Mouse (Mus musculus): ENCODE results near the gene St6galnac3.

The St6galnac3 gene

DNA sequence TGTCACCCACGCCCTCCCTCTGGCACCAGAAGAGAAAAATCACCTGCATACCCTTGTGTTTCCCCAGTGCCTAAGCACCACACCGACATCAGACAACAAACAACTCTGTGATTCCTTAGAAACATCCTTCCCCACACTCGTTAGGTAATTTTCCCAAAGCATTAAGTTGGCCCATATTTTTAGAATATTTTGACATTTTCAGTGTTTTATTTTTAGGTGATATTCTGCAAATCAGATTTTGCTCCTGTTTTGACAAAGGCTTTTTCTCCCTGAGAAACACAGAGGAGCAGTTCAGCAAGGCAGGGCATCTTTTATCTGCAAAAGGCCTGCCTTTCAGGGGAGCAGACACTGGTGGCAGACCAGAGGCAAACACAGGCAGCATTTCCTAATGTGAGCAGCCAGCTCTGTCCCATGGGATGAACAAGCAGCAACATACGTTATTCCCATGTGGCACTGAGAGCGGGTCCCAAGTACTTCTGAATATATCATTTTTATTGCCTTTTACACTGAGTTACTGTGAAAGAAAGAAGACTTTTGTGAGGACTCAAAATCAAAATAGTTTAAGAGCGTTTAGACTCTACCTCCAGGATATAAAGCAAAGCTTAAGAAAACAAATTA, 199.7 kb downstream of the St6galnac3 start:
- peak; percentile 40 for DNase-seq (ENCODE audit: low read depth, low spot score)

DNA sequence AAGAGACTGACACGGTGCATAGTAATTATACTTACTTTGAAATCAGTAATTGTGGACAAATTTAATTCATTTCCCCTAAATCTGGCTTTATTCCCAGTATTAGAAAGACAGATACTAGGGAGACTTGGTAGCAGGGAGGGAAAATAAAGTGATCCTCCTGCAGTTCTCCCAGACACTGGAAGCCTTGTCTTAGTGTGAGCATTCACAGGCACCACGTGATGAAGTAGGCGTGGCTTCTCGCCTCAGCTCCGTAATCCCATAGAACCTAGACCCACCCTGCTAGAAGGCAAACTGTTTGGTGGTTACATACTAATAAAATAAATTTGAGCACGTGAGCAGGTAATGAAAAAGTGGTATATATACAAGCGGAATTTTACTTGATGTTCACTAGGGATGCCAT, 208.1 kb downstream of the St6galnac3 start:
- peak; percentile 57 for DNase-seq (ENCODE audit: low read depth, low spot score)

DNA sequence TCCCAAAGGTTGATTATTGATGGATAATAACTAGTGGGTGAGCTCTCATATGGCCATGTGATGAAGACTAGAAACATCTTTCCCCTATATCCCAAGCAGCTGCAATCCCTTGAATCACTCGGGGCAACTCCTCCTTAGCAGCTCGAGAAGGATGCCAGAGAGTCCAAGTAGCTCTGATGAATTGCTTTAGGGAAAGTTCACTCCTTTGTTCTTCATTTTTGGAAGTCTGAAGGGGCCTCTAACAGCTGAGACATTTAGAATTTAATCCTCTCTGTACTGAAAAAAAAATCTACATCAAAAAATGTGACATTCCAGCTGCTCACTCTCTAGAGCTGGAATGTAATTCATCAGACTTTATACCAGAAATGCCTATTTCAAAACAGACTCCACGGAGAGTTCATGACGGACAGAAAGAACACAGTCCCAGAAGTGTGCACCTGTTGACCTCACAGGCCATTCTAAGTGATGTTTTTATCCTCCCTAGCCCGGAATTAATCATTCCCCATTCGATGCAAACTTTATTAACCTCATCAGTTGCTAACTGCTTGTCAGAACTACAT, 211.4 kb downstream of the St6galnac3 start:
- DNase-seq (ENCODE audit: low read depth, low spot score): no peak

DNA sequence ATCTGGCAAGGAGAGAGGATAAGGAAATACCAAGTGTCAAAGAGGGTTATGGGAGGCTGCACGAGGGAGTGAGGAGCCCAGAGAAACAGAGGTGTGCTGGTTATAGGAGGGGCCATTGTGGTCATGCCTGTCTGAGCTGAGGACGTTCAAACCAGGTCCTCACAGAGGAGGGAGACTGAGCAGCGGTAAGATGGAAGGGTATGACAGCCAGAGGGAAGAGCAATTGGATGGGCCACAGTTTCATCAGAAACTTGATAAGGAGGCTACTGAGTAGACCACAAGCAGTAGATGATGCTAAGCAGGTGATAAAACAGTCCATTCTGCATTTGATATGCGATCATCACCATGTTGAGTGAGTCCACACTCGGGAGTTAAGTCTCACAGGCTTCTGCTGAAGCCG, 212.4 kb downstream of the St6galnac3 start:
- no peak for DNase-seq (ENCODE audit: low read depth, low spot score)

DNA sequence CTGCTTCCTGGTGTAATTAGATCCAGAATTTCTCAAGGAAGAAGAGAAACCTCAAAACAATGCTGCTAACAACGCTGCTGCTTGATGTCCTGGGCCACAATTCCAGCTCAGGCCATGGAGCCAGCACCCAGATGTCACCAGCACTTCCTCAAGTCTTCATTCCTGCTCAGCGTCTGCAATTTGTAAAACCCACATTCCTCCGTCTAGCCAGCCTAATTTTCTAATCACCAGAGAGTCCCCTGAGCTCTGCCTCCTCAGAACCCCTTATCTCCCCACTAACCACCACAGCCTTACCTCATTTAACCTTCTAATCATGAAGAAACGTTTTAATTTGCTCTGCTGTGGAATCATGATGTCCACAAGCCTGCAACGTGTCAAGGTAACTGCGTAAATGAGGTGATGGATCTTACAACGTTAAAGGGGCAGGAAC, 213.8 kb downstream of the St6galnac3 start:
- DNase-seq (ENCODE audit: low read depth, low spot score): no peak

DNA sequence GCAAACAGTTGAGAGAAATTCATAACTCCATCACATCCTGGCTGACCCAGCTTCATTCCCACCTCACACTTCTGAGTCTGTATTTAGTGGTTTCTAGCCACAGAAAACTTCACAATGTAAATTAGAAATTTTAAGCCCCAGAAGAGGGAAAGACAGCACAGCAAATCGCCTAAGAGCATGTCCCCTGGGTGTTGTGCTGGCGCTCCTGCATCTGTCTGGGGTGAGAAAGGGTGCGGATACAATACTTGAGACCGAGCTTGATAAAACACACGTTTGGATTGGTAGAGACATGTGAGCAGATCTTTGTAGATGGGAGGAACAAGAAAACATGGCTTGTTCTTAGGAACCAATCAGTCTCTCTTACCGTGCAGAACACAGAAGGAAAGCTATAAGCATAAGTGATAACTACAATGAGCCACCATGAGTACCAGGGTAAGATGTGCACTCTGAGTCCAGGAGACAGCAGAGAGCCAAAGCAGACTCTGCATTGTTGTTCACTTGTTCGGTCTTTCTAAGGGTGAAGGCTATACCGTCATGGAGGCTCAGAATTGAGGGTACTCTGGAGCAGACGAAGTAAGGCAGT, 214.8 kb downstream of the St6galnac3 start:
- DNase-seq (ENCODE audit: low read depth, low spot score): no peak

DNA sequence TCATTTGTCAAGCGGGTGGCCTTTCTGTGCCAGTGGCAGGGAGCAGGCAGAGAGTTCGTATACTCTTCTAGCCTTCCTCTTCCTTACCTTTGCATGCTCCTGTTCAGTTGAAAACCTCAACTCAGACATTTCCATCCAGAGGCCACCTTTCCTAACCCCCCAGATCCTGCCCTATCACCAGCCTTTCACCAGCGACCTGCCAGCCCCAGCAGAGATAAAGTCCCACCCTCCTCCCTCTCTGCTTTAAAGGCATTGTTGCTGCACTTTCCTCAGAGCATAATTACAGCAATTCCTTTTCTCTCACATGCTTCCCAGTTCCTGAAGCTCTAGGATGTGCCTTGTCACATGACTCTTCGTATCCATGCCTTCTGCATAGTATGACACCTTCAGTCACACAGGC, 215.3 kb downstream of the St6galnac3 start:
- no peak for DNase-seq (ENCODE audit: low read depth, low spot score)

DNA sequence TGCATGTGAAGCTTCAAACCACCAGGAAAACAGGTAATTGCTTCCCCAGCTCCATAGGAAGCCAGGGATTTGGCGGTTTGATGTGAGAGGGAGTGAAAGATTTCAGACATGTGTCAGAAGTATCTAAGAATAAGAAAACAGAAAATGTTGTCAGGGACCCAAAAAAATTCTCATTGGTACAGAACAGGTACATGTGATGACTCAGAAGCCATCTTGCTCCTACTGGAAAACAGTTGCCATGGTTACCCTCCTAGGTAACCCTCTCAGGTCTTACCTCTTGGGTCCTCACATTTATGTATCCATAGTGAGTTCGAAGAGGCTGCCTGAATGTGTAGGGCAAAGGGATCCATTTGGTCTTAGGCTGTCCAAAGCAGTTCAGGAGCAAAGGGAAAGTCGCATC, 215.9 kb downstream of the St6galnac3 start:
- peak; percentile 50 for DNase-seq (ENCODE audit: low read depth, low spot score)

DNA sequence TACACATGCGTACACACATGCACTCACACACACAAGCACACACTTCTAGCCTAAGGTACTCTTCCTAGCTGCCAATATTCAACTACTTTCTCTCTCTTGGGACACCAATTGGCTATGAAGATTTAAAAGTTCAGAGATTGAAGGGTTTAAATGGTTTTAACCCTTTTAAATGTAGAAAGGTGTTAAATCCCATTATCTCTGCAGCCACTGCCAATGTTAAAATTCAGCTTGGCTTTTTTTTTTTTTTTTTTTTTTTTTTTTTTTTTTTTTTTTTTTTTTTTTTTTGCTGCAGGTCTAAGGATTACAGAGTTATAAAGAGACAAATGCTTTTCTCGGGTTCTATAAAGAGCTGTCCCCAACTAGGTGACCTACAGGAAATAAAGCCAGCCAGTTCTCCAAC, 216.4 kb downstream of the St6galnac3 start:
- no peak for DNase-seq (ENCODE audit: low read depth, low spot score)

DNA sequence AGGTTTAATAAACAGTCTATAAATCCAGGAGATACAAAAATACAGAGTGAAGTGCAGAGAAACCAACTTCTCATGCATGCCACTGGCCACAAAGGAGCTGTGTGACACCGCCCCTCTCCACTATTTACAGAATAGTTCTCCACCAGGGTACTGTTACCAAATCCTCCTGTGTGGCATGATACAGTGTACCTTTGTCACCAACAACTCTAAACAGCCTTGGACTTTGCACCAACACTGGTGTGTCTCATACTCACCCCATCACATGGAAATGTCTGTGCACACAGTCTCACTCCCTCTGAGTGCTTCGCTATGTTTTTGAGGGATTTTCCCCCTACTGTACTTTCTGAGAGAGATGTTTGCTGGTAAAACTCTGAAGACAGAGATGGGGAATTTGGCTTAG, 217.4 kb downstream of the St6galnac3 start:
- DNase-seq (ENCODE audit: low read depth, low spot score): no peak

DNA sequence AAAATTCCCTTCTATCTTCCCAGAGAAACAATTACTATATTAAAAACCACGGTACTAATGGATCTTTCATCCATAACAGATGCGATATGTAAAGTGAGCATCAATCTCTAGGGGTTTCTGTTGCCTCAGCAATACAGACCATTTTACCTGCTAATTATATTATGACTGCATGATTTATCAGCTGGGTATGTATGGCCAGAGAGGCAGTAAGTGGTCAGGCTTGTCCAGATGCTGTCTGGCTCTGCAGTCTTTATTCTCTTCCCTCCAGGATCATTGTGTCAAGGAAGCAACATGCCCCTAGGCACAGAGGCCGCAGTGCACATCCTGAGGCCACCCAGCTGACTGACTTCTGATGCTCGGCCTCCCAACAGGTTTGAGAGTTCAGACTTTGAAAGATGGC, 222.5 kb downstream of the St6galnac3 start:
- no peak for DNase-seq (ENCODE audit: low read depth, low spot score)

DNA sequence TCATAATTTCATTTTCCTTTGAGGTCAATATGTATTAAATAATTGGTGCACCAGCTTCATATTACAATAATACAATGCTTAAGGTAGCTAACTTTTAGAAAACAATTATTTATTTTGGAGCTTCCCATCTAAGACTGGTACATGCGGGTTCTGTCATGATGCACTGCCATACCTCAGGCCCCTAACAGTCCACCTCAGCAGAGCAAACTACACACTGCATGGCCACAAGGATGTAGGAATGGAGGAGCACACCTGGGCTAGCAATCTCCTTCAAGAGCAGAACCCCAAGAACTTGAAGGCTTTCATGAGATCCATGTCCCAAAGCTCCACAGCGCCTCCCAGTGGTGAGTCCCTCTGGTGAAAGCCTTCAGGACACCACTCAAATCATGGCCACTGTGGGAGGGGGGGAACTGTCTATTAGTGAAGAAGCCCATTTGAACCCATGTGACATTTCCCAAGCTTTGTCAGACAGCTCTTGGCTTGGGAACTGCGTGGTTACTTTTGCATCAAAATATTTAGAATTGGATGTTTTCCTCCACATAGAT, 223.6 kb downstream of the St6galnac3 start:
- DNase-seq (ENCODE audit: low read depth, low spot score): peak; percentile 86

DNA sequence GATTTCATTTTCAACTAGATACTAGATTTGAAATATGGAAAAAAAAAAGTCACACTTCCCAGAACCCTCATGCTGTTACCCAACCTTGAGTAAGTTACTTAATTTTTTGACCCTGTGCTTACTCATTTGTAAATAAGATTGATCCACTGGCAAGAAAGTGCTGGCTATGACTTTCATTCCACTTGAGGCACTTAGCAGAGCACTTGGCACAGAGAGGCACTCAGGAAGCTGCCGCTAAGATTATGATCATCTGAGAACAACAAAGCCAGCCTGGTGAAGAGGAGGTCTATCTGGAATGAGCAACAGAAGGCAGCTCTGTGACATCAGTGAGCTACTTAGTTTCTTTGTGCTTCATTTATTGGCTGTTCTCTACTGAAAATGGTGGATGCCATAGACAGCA, 232.0 kb downstream of the St6galnac3 start:
- DNase-seq (ENCODE audit: low read depth, low spot score): no peak

DNA sequence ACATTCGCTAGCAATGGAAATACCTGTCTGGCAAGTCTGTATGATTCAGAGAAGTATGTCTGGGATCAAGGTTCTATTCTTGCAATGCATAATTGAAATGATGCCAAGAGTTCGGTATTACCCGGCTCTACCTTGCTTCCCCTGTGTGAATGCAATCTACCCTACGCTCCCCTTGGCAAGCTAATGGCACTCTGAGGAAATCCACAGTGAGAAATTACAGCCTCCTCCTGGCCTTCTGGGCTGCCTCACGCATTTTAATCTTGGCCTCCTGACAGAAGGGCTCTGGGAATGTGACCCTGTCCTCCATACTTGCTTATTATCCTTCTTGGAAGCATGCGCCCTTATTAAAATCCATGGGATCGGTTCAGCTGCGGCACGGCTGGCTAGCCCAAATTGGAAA, 235.3 kb downstream of the St6galnac3 start:
- no peak for DNase-seq (ENCODE audit: low read depth, low spot score)

DNA sequence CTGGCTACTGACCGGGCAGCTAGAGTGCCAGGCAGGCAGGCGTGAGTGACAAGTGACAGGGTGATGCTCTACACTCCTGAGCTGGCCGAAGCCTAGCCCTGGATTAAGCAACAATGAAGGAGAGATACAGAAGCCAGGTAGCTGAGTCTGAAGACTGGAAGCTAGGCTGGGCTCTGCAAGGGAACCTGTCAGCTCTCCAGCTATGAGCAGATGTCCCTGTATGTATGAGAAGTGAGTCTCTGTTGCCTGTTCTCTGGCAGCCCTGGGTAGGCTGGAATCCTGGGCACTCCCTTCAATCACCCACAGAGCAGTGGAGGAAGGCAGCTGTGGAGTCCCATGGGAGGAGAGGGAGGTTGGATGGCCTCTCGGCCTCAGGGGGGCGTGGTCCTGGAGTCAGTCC, 236.0 kb downstream of the St6galnac3 start:
- no peak for DNase-seq (ENCODE audit: low read depth, low spot score)

DNA sequence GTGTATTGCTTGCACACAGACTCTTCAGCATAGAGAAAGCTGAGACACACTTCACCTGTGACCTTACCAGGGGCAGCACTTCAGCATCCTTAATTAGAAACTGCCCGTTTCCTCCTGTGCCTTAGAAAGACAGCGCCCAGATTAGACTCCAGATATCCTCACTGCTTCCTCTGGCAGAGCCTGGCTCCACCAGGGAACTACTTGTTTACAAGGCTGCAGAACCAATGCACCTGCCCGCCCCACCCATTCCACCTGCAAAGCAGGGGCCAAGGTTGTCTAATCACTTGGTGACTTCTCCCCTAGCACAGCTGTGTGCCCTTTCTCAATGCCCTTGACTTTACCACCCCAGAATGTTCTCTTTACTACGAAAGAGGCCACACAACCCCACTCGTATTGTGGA, 239.8 kb downstream of the St6galnac3 start:
- DNase-seq (ENCODE audit: low read depth, low spot score): no peak

DNA sequence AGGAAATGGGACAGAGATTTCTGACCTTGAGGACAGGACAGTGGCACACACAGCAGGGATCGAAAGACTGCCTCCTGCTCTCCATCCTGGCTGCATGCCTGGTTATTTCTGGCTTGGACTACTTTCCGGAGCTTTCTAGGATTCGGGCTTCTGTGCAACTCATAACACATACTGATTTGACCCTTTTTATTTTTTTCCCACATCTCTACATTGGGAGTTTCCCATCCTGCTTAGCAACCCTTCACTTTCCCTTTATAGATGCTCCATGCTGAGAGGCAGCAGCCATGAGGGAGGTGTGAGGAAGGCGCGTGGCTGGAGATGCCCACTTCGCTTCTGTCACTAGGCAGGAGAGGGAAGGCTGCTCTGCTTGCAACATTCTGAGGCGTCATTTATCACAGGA, 240.3 kb downstream of the St6galnac3 start:
- no peak for DNase-seq (ENCODE audit: low read depth, low spot score)

DNA sequence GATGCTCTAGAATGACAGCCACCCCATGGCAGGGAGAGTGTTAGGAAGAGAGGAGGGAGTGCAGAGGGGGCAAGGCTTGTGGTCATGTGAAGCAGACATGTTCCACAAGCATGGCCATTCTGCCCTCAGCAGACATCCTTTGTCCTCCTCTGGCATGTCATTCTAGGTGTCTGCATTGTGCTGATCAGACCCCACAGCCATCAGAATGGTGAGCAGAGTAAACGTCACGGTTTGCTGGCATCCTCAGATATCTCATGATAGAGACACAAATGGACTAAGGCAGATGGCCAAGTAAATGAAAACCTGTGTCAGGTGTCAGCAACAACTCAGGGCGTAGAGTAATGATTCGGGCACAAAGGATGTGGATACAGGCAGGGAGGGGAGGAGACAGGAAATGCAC, 241.3 kb downstream of the St6galnac3 start:
- DNase-seq (ENCODE audit: low read depth, low spot score): no peak

DNA sequence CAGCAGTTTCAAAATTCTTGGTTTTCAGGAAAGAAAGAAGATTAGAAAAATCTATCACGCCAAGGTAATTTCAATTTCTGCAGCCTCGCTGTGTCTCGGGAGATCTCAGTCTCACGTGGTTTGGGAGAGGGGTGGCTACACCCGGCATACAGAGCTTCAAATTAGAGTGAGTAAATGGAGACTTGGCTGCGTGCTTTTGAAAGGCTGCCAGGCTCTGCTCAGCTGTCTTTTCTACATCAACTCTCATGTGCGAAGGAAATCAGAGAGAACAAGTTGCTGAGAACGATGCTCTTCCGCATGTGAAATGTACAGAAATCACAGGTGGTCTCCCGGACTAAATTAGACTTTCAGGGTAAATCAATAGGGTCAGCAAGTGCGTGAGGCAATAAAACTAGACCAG, 242.9 kb downstream of the St6galnac3 start:
- no peak for DNase-seq (ENCODE audit: low read depth, low spot score)

DNA sequence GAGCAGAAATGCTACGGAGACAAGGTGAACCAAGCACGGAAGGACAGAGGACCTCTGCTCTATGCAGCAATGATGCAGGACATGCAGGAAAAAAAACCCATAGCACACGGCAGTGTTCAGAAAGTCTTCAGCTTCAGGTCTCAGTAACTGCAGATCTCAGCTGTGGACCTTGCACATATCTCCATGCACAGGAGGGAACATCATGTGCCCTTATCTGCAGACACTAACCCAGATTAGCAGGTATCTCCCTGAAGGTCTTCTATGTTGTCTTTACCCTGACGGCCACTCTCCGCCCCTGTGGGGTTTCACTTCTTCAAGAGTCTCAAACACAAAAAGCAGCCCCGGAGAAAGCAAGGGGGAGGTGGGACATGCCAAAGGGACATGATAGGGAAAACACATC, 244.0 kb downstream of the St6galnac3 start:
- DNase-seq (ENCODE audit: low read depth, low spot score): no peak

DNA sequence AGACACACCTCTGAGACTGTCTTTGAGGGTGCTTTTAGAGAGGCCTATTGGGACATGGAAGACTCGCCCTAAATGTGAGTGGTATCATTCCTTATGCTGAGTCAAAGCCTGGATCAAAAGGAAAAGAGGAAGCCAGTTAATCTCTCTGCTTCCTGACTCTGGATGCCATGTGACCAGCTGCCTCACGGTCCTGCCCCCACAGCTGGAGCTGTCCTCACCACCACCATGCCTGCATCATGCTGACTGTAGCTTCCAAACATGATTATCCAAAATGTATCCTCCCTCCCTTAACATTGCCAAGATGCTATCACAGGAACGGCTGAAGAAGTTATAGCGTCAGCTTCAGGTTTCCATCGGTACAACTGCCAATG, 244.4 kb downstream of the St6galnac3 start:
- no peak for DNase-seq (ENCODE audit: low read depth, low spot score)

DNA sequence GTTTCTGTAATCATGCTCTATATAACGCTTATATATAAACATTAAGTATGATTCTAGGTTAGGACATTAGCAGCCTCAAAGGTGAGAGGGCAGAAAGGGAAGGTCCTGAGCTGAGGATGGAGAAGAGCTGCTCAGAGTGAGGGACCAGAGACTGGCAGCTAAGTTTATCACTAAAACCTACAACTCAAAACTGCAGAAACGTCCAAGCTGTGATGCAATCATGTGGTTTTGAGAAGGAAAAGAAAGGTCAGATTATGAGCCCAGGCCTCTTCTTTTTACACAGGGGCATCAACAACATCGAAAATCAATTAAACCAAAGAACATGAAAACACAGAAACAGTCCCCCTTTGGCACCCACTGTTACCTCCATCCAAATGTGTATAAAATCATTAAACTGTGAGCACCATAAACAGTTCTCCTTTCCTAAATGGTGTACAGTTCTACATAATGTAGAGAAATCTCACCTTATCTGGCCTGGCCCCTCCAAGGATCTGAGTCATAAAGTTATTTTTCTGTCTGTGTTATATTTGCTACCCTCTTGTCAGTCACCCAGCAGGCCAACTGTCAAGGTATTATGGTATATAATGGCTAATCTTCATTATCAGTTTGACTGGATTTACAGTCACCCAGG, 244.9 kb downstream of the St6galnac3 start:
- DNase-seq (ENCODE audit: low read depth, low spot score): no peak

DNA sequence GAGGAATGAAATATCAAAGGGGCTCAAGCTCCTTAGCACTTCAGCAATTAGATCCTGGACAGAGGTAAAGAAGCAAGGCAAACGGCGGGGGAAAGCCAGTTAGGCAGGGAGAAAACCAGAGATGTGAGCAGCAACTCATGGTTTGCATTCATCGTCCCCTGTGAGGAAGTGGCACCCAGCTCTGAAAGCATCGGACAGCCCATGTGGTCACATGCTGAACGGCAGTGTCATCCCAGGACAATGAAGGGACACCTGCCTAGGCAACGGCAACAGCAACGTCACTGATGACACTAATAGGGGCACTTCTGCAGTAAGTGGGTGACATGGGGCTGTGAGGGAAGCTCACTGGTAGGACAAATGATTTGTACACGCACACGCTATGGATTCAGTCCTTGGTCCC, 249.1 kb downstream of the St6galnac3 start:
- peak; percentile 32 for DNase-seq (ENCODE audit: low read depth, low spot score)

Data from R1 (cell line).